Mouse (Mus musculus) adrenal gland, postnatal 14 days (tissue): ENCODE data around the gene Trem2. TPM values are rescaled to one million over a fixed set of nuclear protein-coding genes. Genes with fewer than 3 reads are reported as not detected.
"Not testable (repeated sequence)": the region's sequence is repeated elsewhere in the genome, so short reads cannot be mapped to it uniquely, and the experiment has no call there.

Source experiments
- DNase-seq: peaks from one replicate; pipeline ENCODE4 v3.0.0; 2021; ENCODE audit warnings: mixed read lengths
- total RNA-seq: library from RNA; stranded (reverse); gene quantifications from 2 replicates; pipeline ENCODE4 v1.2.3, GENCODE M21; 2021

Trem2 gene
- total RNA-seq, 1 experiment from 2014 or later = 2.4 TPM

DNA sequence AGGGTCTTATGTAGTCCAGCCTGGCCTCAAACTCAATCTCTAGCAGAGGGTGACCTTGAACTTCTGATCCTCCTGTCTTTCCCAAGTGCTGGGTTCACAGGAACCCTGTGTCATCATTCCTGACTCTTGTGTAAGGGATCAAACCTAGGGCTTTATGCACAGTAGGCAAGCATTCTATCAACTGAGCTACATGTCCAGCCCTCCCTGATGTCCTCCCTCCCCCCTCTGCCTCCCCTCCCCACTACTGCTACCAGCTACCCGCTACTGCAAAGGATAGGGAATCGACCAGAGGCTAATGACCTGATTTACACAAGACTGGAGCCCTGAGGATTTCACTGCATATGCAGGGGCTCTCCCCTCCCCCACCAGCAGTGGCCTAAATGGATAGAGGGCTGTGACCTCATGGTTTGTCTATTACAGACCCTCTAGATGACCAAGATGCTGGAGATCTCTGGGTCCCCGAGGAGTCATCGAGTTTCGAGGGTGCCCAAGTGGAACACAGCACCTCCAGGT, 4.5 kb downstream of the Trem2 start:
- DNase-seq = no peak

DNA sequence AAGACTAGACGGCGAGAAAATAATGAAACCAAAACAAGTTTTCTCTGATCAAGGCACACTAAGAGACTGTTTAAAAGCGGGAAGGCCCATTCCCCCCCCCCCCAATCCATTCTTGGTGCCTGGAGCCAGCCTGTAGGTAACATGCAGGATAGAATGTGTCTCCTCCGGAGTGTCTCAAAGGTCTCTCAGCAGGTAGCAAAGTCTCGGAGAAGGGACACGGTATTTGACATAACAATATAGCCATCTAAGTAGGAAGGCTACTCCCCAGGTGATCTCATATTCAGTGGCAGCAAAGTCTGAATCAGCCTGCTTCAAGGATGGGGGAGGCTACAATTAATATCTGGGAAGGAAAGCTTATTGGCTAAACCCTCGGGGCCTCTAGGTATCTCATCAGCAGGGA, 6.8 kb downstream of the Trem2 start:
- not testable (repeated sequence) for DNase-seq

DNA sequence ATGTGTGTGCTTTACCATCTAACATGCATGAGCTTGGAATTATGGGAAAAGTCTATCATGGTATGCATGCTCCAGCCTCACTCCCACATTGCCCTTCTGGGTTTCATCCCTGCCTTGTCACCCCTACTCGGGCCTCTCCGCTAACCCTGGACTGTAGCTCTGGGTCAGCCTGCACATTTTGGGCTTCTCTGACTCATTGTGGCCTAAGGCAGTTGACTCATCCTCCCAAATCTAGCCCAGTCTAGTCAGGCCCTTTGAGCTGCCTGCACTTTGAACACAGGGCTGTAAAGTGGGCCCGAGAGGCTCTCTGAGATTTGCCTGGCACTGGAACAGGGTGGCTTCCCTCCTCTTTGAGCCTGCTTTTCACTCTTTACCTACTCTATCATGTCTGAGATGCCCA, 9.6 kb downstream of the Trem2 start:
- DNase-seq = no peak

DNA sequence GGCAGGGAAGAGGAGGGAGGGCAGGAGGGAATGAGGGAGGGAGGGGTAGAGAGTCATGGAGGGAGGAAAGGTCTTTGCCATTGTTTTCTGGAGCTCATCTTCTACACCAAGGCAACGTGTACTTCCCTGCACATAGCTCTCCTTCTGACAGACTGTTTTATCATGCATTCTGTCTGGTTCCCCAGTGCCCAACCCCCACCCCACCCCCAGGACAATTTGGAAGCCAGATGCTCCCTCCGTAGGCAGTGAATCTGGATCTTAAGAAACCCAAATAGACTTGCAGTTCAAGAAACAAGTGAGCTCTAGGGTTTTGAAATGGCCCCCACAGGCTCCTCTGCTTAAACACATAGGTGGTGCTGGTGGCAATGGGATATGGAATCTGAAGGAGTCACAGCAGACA, 11.7 kb downstream of the Trem2 start:
- no peak for DNase-seq

DNA sequence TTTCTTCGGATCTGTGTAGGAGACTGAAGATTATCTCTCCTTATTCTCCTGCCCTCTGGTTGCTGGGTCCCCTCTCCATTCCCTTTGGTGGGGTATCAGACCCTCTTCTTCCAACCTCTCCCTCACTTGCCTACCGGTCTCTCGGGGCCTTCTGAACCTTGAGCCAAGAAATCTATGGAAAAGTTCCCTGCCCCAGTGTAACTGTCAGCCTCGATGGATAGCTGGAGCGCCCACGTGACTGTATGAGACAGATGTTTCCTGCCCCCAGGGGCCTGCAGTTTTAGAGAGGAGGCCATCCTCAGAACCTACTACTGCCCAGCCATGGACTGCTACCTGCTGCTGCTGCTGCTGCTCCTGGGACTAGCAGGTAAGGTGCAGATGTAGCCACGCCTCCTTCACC, 13.4 kb downstream of the Trem2 start, which contains the start of gene Treml1:
Gene Treml1, plus strand, starts transcription at position 301 of the 400 bp plus-strand sequence.
- no peak for DNase-seq

DNA sequence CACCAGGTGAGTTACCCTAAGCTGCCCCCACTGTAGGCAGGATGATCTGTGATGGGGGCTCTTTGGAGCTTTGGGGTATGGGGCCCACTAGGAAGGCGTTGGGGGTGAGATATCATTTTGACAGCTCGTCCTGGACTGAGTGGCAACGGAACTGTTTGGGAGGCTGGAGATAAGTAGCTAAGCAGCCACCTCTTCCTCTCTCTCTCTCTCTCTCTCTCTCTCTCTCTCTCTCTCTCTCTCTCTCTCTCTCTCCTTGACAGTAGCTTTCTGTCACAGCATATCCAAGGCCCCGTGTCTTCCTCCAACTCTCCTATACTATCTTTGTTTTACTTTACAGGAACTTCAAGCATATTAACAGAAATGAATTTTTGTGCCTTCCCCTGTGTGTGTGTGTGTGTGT, 14.3 kb downstream of the Trem2 start:
- DNase-seq = no peak

DNA sequence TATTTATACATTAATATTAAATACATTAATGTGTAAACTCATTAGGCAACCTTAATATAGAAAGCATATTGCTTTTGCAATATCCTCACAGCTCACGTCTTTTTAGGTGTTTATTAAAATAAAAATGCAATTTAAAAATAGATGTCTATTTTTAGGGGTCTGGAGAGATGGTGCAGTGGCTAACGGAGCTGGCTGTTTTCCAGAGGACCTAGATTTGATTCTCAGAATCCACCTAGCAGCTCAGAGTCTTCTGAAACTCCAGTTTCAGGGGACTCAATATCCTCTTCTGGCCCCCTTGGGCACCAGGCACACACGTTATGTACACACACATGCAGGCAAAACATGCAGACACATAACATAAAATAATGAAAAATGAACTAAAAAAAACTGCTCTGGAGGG, 16.1 kb downstream of the Trem2 start:
- DNase-seq = no peak

DNA sequence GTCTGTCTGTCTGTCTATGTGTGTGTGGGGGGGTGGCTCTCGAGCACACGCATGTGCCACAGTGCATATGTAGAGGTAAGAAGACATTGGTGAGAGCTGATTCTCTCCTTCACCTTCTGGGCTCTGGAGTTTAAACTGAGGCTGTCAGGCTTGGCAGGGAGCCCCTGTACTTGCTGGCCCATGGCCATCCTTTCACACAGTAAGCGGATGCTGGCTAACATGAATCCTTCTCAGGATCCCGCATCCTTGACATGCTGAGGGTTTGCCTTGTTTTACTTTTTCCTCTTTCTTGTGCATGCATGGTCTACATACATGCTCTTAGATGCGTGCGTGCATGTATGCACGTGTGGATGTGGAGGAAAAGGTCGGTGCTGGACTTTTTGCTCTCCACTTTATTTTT, 16.8 kb downstream of the Trem2 start:
- peak; percentile 46 for DNase-seq

DNA sequence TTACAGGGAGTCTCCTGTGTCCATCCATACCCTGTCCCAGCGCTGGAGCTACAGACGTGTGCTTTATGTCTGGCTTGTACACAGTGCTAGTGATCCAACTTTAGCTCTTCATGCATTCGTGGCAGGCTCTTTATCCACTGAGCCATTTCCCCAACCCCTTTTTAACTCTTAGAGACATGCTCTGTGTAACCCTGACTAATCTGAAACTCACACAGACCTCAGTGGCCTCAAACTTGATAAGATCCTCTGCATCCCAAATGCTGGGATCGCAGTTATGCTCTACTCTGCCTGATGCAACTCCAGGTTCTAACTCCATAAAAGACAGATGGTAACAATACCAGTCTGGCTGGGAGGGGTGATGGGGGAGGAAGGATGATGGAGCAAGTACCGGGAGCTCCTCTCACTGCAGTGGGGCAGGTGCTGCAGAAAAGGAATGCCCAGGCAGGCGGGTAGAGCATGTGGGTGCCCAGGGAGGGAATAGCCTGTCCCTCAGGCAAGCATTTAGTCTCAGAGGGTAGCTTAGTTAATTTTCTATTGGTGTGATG, 17.3 kb downstream of the Trem2 start:
- DNase-seq = no peak

DNA sequence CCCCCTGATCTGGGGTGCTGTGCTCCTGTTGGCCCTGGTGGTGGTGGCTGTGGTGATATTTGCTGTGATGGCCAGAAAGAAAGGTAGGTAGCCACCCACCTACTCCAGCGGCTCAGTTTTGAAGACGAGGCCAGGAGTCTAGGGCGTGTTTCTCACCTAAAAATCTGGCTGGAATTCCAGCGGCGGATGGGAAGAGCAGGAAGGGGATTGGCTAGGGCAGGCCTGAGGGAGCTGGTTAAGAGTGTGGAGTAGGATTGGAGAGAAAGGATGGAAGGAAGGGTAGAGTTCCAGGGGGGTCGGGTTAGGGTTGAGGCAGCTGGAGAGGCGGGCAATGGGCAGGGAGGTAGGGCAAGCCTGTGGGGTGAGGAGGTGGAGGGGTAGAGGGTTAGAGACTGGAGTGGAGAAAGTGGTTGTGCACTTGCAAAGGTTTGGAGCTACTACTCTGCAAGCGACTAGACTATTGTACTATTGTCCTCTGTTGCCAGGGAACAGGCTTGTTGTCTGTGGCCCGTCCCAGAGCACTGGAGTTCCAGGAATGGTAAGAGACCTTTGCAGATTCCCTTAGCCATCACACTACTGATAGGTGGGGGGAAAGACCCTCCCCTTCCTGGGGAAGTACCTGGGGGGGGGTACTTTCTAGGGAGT, 19.4 kb downstream of the Trem2 start:
- DNase-seq = no peak

DNA sequence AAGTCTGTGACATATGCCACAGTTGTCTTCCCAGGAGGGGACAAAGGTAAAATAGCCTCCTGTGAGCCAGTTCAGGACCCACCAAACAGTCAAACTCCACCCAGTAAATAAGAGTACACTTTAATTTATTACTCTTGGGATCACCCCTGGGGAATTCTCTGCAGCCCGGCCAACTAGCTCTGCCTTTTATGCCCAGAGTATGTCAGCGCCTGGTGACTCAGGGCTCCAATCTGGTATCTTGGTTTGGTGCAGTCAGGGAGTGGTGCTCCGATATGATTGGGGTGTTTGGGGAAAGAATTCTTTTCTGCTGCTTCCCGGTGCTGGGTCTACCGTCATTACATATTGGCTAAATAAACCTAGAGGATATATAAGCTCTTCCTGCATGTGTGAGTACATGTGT, 20.6 kb downstream of the Trem2 start:
- DNase-seq = no peak

DNA sequence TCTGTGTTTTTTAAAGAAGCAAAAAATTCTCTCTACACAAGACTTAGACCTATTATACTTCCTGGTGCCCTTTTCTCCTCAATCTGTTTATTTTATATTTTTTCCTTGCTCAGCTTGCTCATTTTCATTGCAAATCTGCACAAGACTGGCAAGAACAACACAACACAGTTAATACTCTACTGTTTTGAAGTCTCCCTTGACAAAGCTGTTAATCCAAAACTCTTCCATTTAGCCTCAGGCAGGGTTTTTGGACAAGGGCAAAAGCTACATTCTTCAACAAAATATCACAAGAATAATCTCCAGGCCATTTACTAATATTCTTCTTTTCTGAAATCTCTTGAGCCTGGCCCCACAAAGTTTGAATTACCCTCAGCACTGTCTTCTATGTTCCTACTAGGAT, 25.4 kb downstream of the Trem2 start:
- DNase-seq = no peak

DNA sequence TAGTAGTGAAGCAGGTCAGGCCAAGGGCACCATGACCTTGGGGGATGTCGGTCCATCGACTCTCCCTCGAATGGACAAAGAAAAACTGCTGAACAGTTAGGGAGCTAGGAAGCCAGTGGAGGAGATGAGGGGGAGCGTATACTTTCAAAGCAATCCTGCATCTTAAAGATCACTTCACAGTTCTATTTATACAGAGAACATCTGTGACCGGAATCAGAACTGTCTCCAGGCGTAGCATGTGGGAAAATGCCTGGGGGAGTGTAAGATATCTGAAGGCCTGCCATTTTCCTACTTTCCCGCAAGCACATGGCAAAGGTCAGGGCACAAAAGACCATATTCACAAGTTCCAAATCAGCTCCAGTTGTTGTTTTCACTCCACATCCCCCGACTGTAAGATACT, 26.8 kb downstream of the Trem2 start:
- no peak for DNase-seq

DNA sequence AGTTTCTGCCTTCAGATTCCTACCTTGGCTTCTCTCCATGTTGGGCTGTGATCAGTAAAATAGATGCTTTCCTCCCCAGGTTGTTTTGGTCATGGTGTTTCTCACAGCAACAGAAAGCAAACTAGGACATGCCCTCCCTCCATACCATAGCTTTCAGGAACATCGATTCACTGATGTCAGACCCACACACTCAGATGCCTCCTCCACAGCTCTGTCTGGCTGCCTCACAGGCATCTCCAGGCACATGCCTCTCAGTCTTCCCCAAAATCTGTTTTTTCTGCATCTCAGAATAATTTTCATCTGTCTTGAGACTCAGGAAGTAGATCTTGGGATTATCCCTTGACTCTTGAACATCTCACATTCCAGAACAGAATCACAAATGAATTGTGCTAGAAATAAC, 29.9 kb downstream of the Trem2 start:
- no peak for DNase-seq

DNA sequence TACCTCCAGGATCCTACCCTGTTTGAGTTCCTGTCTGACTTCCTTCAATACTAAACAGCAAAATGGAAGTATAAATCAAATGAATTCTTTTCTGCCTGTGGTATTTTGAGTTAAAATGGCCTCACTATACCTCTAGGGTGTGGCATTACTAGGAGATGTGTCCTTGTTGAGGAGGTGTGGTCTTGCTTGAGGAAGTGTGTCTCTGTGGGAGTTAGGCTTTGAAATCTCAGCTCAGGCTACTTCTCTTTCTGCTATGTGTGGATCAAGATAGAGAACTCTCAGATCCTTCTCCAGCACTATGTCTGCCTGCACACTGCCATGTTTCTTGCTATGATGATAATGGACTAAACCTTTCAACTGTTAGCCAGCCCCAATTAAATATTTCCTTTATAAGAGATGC, 32.8 kb downstream of the Trem2 start:
- DNase-seq = no peak

DNA sequence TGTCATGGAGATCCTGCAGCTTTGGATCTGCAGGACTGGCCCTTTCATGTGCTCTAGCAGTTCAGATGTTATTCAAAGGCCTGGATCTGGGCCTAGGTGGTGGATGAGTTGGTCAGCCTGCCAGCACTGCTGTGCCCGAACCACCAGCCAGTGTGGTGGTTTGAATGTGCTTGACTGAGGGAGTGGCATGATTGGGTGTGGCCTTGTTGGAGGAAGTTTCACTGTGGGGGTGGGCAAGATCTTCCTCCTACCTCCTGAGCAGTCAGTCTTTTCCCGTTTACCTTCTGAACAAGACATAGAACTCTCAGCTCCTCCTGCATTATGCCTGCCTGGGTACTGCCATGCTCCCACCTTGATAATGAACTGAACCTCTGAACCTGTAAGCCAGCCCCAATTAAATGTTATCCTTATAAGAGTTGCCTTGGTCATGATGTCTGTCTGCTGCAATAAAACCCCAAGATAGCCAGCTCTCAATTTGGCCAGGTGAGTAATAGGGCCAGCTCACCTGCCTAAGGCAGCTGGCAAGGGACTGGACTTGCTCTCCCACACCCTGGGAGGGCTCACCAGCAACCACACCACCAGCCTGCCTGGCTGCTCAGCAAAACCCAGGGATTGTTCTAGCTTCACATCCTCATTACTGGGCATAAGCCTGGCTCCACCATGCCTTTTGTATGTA, 39.7 kb downstream of the Trem2 start:
- DNase-seq = no peak

DNA sequence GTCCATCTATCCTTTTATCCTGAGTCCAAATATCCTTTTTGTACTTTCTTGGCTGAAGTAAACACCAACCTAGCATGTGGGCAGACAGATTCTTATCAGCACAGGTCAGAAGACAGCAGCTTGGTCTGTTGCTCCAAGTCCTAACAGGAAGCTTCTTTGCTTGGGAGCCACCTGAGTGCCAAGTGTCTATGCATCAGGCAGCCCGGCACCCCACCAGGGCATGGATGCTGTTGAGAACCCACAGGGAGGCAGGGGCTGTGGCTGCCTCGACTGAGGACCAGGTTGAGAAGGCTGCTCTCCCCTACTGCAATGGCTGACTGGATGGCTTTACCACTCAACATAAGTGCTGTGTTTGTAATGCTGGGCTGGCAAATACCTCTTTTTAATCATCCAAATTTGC, 42.5 kb downstream of the Trem2 start:
- no peak for DNase-seq

DNA sequence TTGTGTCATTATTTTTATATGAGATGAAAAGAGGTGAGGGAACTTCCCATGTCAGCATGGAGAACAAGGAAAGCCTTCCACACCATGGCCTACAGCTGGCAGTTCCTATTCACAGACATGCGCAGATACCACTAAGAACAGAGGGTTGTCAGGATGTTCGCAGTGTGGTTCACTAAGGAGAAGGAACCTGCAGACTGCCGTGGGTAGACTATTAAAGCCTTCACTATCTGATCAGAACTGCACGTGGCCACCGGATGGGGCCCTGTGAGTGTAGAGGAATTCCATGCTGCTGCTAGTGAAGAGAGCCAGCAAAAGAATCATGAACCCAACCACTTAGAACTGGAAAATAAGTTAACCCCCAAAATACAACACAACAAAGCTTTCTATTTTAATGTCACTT, 43.2 kb downstream of the Trem2 start:
- DNase-seq = no peak

DNA sequence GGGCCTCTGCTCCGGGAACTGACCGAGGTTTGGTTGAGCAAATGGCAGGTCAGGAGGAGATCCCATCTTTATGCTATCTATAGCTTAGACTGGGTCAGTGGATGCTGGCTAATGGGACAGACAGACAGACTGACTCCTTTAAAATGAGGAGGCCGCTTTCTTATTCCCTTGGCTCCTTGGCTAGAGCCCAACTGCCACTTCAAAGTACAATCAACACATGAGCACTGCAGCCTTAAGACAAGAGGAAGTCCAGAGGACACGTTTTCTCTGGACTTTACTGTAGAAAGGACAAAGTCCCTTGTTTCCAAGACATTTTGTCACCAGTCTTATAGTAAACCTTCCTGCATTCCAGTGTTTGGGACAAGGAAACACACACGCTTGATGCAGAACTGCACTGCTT, 45.2 kb downstream of the Trem2 start:
- no peak for DNase-seq

DNA sequence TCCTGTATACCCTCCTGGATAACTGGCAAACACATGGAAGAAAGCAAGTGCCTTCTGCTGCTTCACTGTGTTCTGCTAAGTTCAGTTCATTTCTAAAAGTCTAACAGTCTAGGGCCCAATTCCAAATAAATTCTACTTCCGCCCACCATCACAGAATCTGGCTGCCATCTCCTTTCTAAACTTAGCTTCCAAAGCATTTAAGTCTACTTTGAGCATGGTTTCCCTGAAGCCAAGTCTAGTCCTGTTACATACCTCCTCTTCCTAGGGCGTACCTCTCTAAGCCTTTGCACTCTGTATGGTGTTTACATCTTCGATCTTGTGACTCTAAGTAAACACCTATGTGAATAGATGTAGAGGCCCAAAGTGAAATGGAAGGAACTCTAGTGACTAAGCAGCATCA, 46.4 kb downstream of the Trem2 start:
- DNase-seq = no peak

DNA sequence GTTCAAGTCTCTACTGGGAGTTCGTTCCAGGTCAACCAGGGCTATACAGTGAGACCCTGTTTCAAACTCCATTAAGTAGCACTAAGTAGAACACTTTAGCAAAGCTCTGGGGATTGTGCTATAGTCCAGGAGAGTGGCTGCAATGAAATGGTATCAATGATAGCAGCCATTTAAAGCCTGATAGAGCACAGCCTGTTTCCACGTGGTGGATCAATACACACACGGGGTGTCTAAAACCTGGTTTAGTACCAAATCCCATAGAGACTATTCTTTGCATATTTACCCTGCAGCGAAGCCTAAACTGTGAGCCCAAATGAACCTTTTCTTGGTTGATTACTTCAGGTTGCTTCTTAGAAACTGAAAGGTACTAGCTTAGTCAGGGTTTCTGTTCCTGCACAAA, 55.5 kb downstream of the Trem2 start:
- no peak for DNase-seq

DNA sequence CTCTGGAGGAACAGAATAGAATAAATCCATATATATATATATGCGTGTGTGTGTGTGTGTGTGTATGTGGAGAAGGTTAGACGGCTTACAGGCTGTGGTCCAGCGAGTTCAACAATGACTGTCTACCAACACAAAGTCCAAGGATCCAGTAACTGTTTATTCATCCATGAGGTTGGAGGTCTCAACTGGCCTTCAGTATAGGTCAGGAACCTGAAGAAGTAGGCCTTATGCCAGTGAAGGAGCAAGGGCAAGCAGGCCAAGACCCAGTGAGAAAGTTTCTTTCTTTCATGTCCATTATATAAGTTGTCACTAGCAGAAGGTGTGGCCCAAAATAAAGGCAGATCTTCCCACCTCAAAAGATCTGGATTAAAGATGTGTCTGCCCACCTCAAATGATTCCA, 56.5 kb downstream of the Trem2 start:
- DNase-seq = no peak
